Mouse (Mus musculus) left cerebral cortex, adult 2 months (tissue): ENCODE results near the gene Cst13. TPM values are rescaled to one million over a fixed set of nuclear protein-coding genes. Genes with fewer than 3 reads are reported as not detected.

Experiments
- DNase-seq, 2 experiments: peaks; one replicate each; pipeline ENCODE4 v3.0.0; 2021 to 2022; ENCODE audit warnings: low spot score in 2 of 2, mixed read lengths in 1 of 2; ENCODE audit errors: extremely low spot score in 1 of 2
- H3K27ac ChIP-seq: fragments of 200-600 bp; 2 replicates; pipeline ENCODE4 v1.8.1; 2022
- H3K4me3 ChIP-seq: fragments of 200-600 bp; 2 replicates; pipeline ENCODE4 v1.8.1; 2022
- CTCF ChIP-seq: fragments of 200-600 bp; IDR thresholded peaks from 2 replicates; pipeline ENCODE4 v1.8.1; 2022; ENCODE audit warnings: antibody characterized with exemption, mild to moderate bottlenecking, moderate library complexity
- intact Hi-C: fragments of 180-260 bp; cut with DNase I; formaldehyde crosslinking; loops from one replicate; pipeline ENCODE4 v1.15.1; 2025
- total RNA-seq, 2 experiments: library from RNA; stranded (reverse); gene quantifications; 2 replicates each; pipeline ENCODE4 v1.2.3; 2021

The Cst13 gene
- total RNA-seq, 2 experiments from 2014 or later, result not detected

DNA sequence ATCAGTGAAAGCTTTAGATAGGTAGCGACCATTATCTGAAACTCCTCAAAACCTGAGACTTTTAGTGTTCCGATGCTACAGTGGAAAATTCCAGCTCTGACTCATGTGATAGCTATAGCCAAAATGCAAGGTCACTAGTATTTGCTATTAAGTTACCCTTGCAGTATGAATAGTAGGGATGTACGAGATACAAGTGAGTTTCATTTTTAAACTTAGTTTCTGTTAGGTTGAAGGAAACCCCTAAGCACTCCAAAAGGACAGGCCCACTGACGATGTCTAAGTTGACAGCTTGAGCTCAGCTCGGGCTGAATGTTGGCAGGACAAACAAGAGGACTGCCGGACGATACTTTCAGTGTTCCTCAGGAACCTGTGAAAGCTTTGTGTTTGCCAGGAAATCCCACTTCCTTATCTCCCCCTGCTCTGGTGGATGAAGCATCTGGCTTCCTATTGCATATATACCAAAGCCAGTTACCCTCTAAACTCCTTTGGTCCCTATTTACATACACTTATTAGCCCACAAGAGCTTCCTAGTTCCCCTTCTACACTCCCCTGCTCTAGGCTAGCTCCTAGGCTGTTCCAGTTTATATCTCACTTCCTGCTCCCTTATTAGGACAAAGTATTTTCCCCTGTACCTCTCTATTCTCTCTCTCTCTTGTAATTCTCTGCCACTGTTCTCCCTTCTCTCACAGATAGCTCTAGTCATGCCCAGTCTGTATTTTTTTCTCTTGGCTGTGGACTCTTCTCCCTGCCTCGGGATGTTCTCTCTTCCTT is 36.9 kb downstream of the Cst13 start:
- Histone ChIP-seq H3K4me3 (no peak overlapping the region), H3K27ac (no peak overlapping the region; the same call in 1 of the 2 replicates)
- no peak for TF ChIP-seq CTCF
- intact Hi-C loops, result no loop called here
- no peak for DNase-seq

DNA sequence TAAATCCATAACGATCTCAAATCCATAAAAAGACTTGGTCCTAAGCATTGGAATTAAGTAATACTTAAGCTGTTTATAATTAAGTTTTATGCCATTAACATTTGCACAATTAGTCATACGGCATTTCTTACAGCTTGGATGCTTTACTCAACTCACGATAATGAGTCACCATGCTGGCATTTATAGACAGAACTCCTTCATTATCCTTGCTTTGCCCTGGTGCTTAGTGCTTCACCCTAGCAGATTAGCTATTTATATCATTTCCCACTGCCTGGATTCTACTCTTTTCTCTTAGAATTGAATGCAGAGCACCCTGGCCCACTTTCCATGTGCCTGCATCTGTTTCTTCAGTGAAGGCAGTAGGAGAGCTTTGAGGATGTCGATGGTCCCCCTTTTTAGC is 37.6 kb downstream of the Cst13 start:
- TF ChIP-seq CTCF, result no peak
- Histone ChIP-seq H3K4me3 (no peak overlapping the region), H3K27ac (no peak overlapping the region)
- intact Hi-C loops, result no loop called here
- DNase-seq, result no peak

DNA sequence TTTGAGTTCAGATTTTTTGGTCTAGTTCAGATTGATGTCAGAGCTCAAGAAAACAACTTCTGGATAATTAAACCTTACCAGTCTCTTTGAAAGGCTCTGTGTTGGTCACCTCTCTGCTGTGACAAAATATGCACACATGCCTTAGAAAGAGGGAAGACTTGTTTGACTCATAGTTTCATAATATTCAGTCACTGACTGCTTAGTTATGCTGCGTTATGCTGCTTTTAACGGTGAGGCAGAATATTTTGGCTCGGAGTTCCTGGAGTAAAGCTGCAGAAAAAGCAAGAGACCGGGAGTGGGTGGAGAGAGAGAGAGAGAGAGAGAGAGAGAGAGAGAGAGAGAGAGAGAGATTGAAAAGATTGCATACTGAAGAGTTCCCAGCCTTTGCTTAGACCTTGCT is 41.1 kb downstream of the Cst13 start:
- DNase-seq, result no peak
- Histone ChIP-seq H3K4me3 (no peak overlapping the region), H3K27ac (peak overlapping the region; percentile 8)
- TF ChIP-seq CTCF, result no peak
- intact Hi-C loops, result no loop called here

DNA sequence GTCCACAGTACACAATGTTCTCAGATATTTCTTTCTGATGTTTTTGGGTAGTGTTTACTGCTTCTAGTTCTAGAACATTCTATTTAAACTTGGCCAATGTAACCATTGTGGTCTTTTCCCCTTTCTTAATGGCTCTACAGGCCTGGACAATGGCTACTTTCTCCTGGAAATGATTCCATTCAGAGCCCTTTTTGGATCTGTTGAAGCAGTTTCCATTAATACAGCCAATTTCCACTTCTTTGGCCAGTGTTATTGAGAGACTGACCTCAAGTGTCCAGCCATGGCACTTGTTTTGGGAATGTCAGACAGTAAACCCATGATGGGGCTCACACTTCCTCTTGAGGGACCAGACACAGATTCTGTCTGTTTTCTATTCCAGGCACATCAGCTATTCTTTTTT is 41.8 kb downstream of the Cst13 start:
- no peak overlapping the region for H3K4me3 ChIP-seq
- DNase-seq, result no peak
- intact Hi-C loops, result no loop called here
- H3K27ac ChIP-seq, result no peak overlapping the region; the same call in 1 of the 2 replicates
- TF ChIP-seq CTCF, result no peak

DNA sequence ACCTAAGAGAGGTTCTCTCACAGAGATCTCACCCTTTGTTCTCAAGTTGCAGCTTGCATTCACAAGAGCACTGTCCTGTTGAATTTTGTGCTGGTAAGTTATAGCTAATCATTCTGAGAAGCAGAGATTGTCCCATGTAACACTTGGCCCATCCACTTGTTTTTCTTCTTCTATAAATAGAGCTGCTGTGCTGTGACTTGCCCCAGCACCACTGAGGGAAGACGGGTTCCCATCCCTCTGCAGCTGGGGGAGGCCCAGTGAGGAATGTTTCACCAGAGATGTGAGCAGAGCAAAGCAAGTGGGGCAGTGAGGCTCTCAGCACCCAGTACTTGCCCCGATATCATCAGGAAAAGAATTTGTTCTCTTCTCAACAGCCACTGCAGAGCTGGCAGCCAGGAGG is 45.1 kb downstream of the Cst13 start, which contains the start of gene 9230104L09Rik:
Gene 9230104L09Rik (minus strand): TSS at position 73 of the 400 bp plus-strand sequence.
- H3K4me3 ChIP-seq, result no peak within 1 kb of the TSS

DNA sequence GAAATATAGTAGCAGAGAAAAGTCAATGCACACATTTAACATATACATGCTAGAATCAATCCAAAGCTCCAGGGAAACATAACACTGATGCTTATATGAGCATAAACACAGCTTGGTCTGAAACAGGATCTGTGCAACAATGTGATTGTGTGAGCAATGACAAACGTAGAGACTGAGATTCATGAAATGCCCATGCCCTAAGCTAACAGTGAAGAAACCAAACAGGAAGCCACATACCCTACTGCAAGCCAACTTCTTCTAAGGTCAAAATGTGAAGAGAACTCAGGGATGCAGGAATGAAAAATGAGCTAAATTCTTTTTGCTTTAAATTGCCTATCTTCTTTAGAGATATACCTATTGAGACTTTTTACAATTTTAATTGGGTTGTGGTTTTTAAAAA is 49.1 kb downstream of the Cst13 start:
- intact Hi-C loops, result no loop called here
- TF ChIP-seq CTCF, result no peak
- Histone ChIP-seq H3K4me3 (no peak overlapping the region), H3K27ac (no peak overlapping the region)
- no peak for DNase-seq

More for the DNA sequence above, 45.1 kb downstream of the Cst13 start, which contains the start of gene 9230104L09Rik:
- TF ChIP-seq CTCF, result no peak
- intact Hi-C loops, result no loop called here
- H3K27ac ChIP-seq, result no peak within 1 kb of the TSS
- no peak for DNase-seq

DNA sequence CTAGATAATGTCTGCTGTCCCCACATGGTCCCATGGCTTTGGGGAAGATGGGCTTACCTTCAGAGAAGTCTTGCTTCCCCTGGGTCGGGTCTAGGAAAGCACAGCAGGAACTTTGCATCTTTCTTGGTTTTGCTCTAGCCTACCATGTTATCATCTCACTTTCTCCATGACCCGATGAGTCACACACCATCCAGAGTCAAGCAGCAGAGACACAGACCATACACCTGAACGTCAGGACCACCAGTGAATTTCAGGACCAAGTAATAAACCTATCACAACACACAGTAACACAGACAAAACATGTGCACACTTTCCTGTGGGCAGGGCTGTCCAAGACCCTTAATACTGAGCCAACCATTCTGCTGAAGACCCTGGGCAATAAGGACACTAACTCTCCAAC is 50.6 kb downstream of the Cst13 start:
- H3K4me3 ChIP-seq, result no peak overlapping the region
- H3K27ac ChIP-seq, result no peak overlapping the region
- no peak for TF ChIP-seq CTCF
- DNase-seq, result no peak
- intact Hi-C loops, result no loop called here

DNA sequence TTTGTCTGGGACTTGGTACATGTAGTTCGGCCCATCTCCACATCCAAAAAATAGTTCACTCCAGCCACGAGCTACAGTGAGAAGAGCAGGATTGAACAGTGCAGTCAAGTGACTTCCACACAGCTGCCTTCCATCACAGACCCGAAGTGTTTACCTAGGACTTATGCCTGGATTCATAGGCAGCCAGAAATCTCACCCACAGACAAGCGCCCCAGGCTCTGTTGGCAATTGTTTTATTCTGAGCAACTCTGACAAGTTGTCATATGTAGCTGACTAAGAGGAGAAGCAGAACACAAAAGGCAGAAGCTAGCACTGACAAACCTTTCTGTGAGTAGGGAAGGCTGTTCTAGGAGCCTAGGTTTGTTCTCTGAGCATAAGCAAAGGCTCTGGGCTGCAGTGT is 53.0 kb downstream of the Cst13 start:
- TF ChIP-seq CTCF, result no peak
- Histone ChIP-seq H3K4me3 (peak overlapping the region; percentile 88), H3K27ac (peak overlapping the region; percentile 90)
- intact Hi-C loops, result no loop called here
- no peak for DNase-seq

DNA sequence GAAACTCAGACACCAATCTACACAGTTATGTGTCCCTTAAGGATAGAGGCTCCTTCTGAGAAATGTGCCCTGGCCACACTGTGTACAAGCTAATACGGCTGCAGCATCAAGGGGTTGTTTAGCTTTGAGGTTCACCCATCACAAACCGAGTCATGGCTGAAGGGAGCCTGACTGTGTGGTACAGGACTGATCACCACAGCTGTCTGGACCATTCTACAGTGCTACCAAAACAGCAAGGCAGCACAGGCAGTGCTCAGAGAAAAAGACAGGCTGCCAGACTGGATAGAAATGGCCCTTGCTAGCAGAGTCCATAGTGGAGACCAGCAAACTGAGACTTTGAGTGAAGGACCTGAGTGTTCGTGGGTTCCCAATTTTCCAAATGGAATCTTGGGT is 54.3 kb downstream of the Cst13 start:
- intact Hi-C loops, result loop anchor here (2.0 kb wide), 1 partner anchor 27 kb away; no protein-coding TSS in a partner anchor
- H3K27ac ChIP-seq, result peak overlapping the region; percentile 90
- no peak for TF ChIP-seq CTCF

DNA sequence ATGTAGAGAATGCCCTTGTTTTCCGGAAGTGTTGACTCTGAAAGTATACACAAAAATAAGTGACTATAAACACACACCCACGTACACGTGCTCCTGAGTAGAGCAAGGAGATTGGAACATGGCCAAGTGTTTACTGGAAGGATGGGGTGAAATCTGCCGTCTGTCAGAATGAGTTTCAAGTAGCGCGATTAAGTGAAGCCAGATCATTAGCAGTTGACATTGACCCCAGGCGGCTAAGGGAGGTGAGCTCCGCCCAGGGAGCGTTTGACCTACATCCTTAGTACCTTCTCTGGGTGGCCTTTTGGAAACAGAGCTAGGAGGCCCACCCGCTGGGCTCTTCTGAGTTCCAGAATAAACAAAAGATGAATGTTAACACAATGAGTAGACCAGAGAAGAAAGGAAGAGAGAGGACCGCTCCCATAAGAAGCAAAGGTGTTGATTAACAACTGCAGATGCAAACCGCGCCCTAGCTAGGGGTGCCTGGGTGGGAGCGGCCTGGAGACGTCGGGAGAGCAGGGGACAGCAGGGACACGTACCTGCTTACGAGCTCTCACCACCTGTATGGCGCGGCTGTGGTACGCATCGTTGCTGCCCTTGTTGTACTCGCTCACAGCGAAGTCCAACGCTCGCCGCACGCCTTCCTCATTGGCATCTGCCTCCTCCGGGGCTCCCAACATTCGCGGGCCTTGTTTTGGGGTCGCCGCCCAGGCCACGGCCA is 54.9 kb downstream of the Cst13 start:
- Histone ChIP-seq H3K4me3 (peak overlapping the region; percentile 88), H3K27ac (peak overlapping the region; percentile 90)
- DNase-seq, result no peak
- intact Hi-C loops, result loop anchor here (2.0 kb wide), 1 partner anchor 26 kb away; no protein-coding TSS in a partner anchor
- TF ChIP-seq CTCF, result no peak

More for the DNA sequence above, 54.3 kb downstream of the Cst13 start:
- DNase-seq, result no peak
- H3K4me3 ChIP-seq, result peak overlapping the region; percentile 88

DNA sequence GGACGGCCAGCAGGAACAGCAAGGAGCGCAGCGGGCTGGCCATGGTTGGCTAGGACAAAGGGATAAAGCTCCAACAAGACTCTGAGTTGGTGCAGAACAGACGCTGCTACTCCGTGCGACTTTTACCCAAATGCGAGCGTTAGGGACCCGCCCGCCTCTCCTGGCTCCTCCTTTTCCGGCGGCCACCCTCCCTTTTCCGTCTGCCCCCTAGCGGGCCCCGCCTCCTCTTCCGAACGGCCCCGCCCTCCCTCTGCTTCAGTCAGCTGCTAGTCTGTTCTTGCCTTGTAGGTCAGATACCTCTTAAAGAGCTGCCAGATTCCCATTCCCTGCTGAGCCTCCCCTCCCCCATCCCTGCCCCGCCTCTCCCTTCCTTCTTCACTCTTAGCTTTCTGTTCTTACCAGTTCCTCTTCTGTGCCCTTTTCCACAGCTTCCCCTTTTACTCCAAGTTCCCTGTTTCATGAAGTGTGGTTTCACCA is 55.5 kb downstream of the Cst13 start, which contains the start of gene Cst3:
Gene Cst3 (minus strand): TSS at position 358 of the 477 bp plus-strand sequence.
- H3K27ac ChIP-seq, result peak within 1 kb of the TSS; percentile 90
- intact Hi-C loops, result loop anchor here (2.0 kb wide), 1 partner anchor 25 kb away; no protein-coding TSS in a partner anchor
- DNase-seq, result peak; percentile 90 to 93

More for the DNA sequence above, 55.5 kb downstream of the Cst13 start, which contains the start of gene Cst3:
- TF ChIP-seq CTCF, result peak; percentile 38
- peak within 1 kb of the TSS; percentile 88 for H3K4me3 ChIP-seq
